Mouse (Mus musculus): Measurements from ENCODE around the gene Gm43517. TPM values are rescaled to one million over a fixed set of nuclear protein-coding genes. Genes with fewer than 3 reads are reported as not detected.

The Gm43517 gene
- polyA plus RNA-seq, 1 experiment from 2014 or later, result not detected

DNA sequence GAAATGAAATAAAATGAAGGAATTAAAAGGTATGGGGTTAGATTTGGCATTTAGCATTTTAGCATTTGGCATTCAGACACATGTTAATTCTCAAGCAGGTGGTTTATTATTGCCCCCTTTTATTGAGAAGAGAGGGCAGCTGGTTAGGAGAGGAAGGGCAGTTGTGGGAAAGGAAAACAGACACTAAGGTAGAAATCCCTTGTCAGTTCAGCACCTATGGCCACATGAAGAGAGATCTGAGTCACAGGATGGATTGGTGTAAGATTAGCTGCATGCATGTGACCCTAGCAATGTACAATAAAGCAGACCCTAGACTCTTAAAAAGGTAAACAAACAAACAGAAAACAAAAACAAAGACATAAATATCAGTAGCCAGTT is 13.2 kb downstream of the Gm43517 start:
- no peak for ATAC-seq (ENCODE audit: low FRiP score, low TSS enrichment)
- Histone ChIP-seq H3K4me3 (ENCODE audit: low read length) (no peak overlapping the region), H3K27me3 (ENCODE audit: control insufficient read depth, insufficient read depth, low read length) (peaks cover 84% of the 10 kb centered on the region), H3K9ac (ENCODE audit: low read depth, low read length) (no peak overlapping the region), H3K36me3 (ENCODE audit: control insufficient read depth, insufficient read depth, low read length) (no peaks in the 10 kb centered on the region), H3K4me2 (replicated peaks; ENCODE audit: low read depth, low read length) (no peak overlapping the region), H3K9me3 (ENCODE audit: control insufficient read depth, low read length) (no peaks in the 10 kb centered on the region), H3K4me1 (ENCODE audit: control insufficient read depth, insufficient read depth, low read length) (no peaks in the 10 kb centered on the region), H3K27ac (ENCODE audit: low read depth, low read length) (no peak overlapping the region)

DNA sequence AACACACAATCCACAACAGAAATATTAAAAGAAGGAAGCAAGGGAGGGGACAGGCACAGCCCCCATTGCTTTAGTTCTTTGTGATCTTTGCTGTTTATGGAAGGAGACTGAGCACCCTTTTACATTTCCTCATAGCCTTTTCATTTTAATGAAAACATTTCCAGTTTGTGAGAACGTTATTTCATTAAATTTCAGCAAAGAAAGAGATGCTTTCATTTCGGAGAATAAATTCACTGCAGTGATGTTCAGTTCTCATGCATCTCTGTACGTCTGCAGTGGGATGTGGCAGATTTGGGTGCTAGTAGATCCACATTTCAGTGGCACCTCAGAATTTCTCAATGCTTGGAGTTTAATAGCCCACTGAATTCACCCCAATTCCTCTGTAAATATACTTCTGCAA is 13.7 kb downstream of the Gm43517 start:
- ATAC-seq (ENCODE audit: low FRiP score, low TSS enrichment), result no peak
- no peak overlapping the region for H3K4me3 ChIP-seq (ENCODE audit: low read length)

DNA sequence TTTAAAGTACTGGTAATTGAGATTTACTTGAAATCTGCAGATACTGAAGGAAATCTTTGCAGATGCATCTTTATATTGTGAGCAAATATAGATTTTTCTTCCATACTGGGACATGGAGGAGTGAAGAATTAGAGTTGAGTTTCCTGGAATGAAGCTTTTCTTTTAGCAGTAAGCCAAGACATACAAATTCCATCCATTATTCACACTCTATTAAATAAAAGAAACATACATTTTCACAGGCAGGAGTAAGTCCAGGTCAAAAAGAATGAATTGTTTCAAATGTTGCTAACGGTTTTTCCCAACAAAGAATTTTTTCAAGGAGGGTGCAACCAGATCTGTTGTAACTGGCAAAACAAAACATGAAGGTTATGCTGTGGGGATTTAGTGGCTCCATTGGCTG is 14.6 kb downstream of the Gm43517 start:
- Histone ChIP-seq H3K27ac (ENCODE audit: low read depth, low read length) (no peak overlapping the region), H3K4me2 (replicated peaks; ENCODE audit: low read depth, low read length) (no peak overlapping the region), H3K4me1 (ENCODE audit: control insufficient read depth, insufficient read depth, low read length) (no peaks in the 10 kb centered on the region), H3K4me3 (ENCODE audit: low read length) (no peak overlapping the region), H3K9me3 (ENCODE audit: control insufficient read depth, low read length) (no peaks in the 10 kb centered on the region), H3K36me3 (ENCODE audit: control insufficient read depth, insufficient read depth, low read length) (no peaks in the 10 kb centered on the region), H3K9ac (ENCODE audit: low read depth, low read length) (no peak overlapping the region), H3K27me3 (ENCODE audit: control insufficient read depth, insufficient read depth, low read length) (peaks cover 86% of the 10 kb centered on the region)
- 5% methylated on average over 1 of the region's 1 CpGs for WGBS
- no peak for ATAC-seq (ENCODE audit: low FRiP score, low TSS enrichment)

More for the DNA sequence above, 13.7 kb downstream of the Gm43517 start:
- Histone ChIP-seq H3K4me2 (replicated peaks; ENCODE audit: low read depth, low read length) (no peak overlapping the region), H3K9ac (ENCODE audit: low read depth, low read length) (no peak overlapping the region), H3K27ac (ENCODE audit: low read depth, low read length) (no peak overlapping the region), H3K9me3 (ENCODE audit: control insufficient read depth, low read length) (no peaks in the 10 kb centered on the region), H3K27me3 (ENCODE audit: control insufficient read depth, insufficient read depth, low read length) (peaks cover 87% of the 10 kb centered on the region), H3K36me3 (ENCODE audit: control insufficient read depth, insufficient read depth, low read length) (no peaks in the 10 kb centered on the region), H3K4me1 (ENCODE audit: control insufficient read depth, insufficient read depth, low read length) (no peaks in the 10 kb centered on the region)
- WGBS, result 14% methylated on average over 3 of the region's 3 CpGs

DNA sequence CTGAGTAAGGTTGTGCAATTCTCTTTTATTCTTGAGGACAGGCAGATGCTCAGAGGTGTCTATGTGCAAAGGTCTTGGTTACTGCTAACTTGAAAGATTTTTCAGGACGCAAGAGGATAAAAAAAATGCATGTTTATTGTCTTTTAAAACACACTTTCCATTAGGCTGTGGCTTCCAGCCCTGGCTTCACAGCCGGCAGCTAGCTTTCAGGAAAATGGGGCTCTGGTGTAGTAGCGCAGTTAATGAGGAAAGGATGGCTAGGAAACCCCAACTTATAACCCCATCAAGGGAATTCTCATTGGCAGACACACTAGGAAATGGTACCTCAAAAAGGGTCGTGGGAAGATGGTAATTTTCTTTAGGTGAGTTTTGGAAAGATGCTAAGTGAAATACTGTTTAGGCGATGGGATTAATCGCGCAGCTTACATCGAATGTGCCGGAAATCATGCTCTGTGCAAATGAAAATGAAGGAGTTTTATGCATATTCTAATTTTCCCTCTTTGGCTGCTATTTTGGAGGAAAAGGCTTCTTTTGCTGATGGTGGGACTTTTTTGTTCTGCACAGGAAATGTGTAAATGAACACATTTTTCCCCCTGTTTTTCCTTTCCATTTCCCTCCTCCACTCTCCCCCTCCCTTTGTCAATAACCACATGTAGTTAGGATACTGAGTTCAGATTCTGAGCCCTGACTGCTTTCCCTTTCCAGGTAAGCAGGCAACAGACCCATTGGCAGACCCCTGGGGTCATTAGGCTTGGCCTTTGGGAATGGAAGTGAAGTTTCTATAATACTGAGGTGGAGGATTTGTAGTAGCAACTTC is 15.3 kb downstream of the Gm43517 start:
- ATAC-seq (ENCODE audit: low FRiP score, low TSS enrichment), result no peak
- Histone ChIP-seq H3K27me3 (ENCODE audit: control insufficient read depth, insufficient read depth, low read length) (peaks cover 85% of the 10 kb centered on the region), H3K4me2 (replicated peaks; ENCODE audit: low read depth, low read length) (no peak overlapping the region), H3K9me3 (ENCODE audit: control insufficient read depth, low read length) (no peaks in the 10 kb centered on the region), H3K27ac (ENCODE audit: low read depth, low read length) (no peak overlapping the region), H3K36me3 (ENCODE audit: control insufficient read depth, insufficient read depth, low read length) (no peaks in the 10 kb centered on the region), H3K4me3 (ENCODE audit: low read length) (no peak overlapping the region), H3K4me1 (ENCODE audit: control insufficient read depth, insufficient read depth, low read length) (no peaks in the 10 kb centered on the region), H3K9ac (ENCODE audit: low read depth, low read length) (no peak overlapping the region)
- WGBS, result 2% methylated on average over 9 of the region's 9 CpGs

DNA sequence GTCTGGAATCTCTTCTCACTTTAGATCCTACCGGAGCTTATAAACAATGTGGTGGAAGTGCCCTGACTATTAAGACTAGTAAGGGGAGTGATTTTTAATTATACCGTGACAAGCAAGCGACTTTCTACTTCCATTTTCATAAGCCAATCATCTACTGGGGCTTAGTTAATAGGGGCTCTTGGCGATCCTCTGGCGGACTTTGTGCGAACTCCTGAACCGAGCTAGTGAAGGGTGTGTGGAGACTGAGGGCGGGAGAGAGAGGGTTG is 15.8 kb downstream of the Gm43517 start:
- Histone ChIP-seq H3K4me2 (replicated peaks; ENCODE audit: low read depth, low read length) (peak overlapping the region; percentile 42), H3K9me3 (ENCODE audit: control insufficient read depth, low read length) (no peaks in the 10 kb centered on the region), H3K4me3 (ENCODE audit: low read length) (peak overlapping the region; percentile 40), H3K36me3 (ENCODE audit: control insufficient read depth, insufficient read depth, low read length) (no peaks in the 10 kb centered on the region), H3K9ac (ENCODE audit: low read depth, low read length) (no peak overlapping the region), H3K27ac (ENCODE audit: low read depth, low read length) (no peak overlapping the region), H3K27me3 (ENCODE audit: control insufficient read depth, insufficient read depth, low read length) (peaks cover 82% of the 10 kb centered on the region), H3K4me1 (ENCODE audit: control insufficient read depth, insufficient read depth, low read length) (no peaks in the 10 kb centered on the region)
- peak; percentile 76; the same call in 1 of the 2 replicates for ATAC-seq (ENCODE audit: low FRiP score, low TSS enrichment)
- WGBS, result 0% methylated on average over 8 of the region's 8 CpGs

DNA sequence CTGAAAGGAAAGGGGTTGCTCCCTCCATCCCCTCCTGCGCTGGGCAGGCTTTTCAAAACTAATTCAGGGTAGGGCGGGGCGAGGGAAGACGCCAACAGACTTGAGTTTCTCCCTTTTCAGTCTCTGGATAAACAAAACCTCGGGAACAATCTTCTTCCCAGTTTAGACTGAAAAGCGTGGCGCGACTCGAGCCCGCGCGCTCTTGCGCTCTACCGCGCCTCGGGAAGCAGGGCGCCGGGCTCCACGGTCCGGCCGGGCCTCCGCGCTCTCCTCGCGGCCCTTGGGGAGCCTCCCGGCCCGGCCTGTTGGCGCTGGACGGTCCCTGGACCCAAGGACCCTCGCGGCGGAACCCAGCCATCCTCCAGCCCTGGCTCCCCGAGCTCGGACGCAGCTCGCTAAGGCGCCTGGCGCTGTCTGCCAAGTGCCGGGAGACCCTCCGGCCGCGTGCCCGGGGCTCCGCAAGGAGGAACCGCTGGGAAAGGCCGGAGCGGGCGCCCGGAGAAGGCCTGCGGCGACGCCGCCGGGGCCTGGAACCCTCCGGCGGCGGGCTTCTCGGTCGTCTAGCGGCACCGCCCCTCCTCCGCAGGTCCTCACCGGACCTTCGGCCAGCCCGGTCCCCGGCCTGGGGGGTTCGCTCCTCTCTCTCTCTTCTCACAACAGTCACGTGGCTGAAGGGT is 16.3 kb downstream of the Gm43517 start:
- peak; percentile 89 for ATAC-seq (ENCODE audit: low FRiP score, low TSS enrichment)
- H3K27ac ChIP-seq (ENCODE audit: low read depth, low read length), result no peak overlapping the region
- no peaks in the 10 kb centered on the region for H3K9me3 ChIP-seq (ENCODE audit: control insufficient read depth, low read length)
- peak overlapping the region; percentile 40 for H3K4me3 ChIP-seq (ENCODE audit: low read length)
- peaks cover 78% of the 10 kb centered on the region for H3K27me3 ChIP-seq (ENCODE audit: control insufficient read depth, insufficient read depth, low read length)
- H3K9ac ChIP-seq (ENCODE audit: low read depth, low read length), result peak overlapping the region; percentile 45; the same call in 1 of the 2 replicates
- H3K4me1 ChIP-seq (ENCODE audit: control insufficient read depth, insufficient read depth, low read length), result no peaks in the 10 kb centered on the region
- no peaks in the 10 kb centered on the region for H3K36me3 ChIP-seq (ENCODE audit: control insufficient read depth, insufficient read depth, low read length)
- H3K4me2 ChIP-seq (replicated peaks; ENCODE audit: low read depth, low read length), result peak overlapping the region; percentile 42
- under 1% methylated on average over 68 of the region's 68 CpGs for WGBS

DNA sequence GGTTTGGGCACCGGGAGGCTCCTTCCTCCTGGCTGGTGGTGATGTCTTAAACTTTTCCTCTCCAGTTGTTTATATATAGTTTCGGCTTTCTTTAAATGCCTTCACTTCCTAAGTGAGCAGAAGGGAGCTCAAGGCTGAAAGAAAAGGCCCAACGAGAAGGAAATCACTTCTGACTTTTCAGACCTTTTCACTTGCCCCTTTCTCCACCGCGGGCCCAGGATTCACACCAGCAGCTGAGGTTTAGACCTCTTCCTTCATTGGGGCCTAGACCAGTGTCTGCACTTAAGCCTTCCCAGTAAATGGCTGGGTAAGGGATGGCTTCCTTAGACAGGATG is 16.8 kb downstream of the Gm43517 start:
- Histone ChIP-seq H3K27ac (ENCODE audit: low read depth, low read length) (no peak overlapping the region), H3K4me1 (ENCODE audit: control insufficient read depth, insufficient read depth, low read length) (no peaks in the 10 kb centered on the region), H3K27me3 (ENCODE audit: control insufficient read depth, insufficient read depth, low read length) (peaks cover 76% of the 10 kb centered on the region), H3K4me2 (replicated peaks; ENCODE audit: low read depth, low read length) (peak overlapping the region; percentile 42), H3K36me3 (ENCODE audit: control insufficient read depth, insufficient read depth, low read length) (no peaks in the 10 kb centered on the region), H3K4me3 (ENCODE audit: low read length) (peak overlapping the region; percentile 40), H3K9me3 (ENCODE audit: control insufficient read depth, low read length) (no peaks in the 10 kb centered on the region), H3K9ac (ENCODE audit: low read depth, low read length) (no peak overlapping the region)
- no peak for ATAC-seq (ENCODE audit: low FRiP score, low TSS enrichment)
- WGBS, result 0% methylated on average over 5 of the region's 5 CpGs

DNA sequence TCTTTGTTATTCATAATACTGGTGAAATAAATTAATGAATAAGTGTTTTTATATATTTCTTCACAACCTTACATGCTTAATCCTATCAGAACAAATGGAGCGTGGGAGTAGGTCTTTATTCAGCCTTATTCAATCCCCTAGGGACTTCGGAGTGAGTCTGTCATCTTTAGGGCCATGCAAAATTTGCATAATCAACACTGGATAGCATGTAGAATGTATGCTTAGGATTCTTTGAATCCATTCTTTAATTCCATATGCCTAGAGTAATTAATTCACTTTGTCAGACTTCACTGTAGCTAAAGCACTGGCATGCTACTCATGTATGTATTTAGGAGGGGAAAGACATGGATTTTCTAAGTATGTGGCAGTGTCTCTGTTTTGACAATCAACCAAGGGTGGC is 24.9 kb downstream of the Gm43517 start:
- Histone ChIP-seq H3K4me2 (replicated peaks; ENCODE audit: low read depth, low read length) (no peak overlapping the region), H3K9ac (ENCODE audit: low read depth, low read length) (no peak overlapping the region), H3K4me1 (ENCODE audit: control insufficient read depth, insufficient read depth, low read length) (no peaks in the 10 kb centered on the region), H3K27ac (ENCODE audit: low read depth, low read length) (no peak overlapping the region), H3K4me3 (ENCODE audit: low read length) (no peak overlapping the region), H3K9me3 (ENCODE audit: control insufficient read depth, low read length) (no peaks in the 10 kb centered on the region), H3K27me3 (ENCODE audit: control insufficient read depth, insufficient read depth, low read length) (peaks cover 15% of the 10 kb centered on the region; the same call in 1 of the 2 replicates), H3K36me3 (ENCODE audit: control insufficient read depth, insufficient read depth, low read length) (no peaks in the 10 kb centered on the region)
- ATAC-seq (ENCODE audit: low FRiP score, low TSS enrichment), result no peak
- WGBS, result 81% methylated on average over 2 of the region's 2 CpGs

DNA sequence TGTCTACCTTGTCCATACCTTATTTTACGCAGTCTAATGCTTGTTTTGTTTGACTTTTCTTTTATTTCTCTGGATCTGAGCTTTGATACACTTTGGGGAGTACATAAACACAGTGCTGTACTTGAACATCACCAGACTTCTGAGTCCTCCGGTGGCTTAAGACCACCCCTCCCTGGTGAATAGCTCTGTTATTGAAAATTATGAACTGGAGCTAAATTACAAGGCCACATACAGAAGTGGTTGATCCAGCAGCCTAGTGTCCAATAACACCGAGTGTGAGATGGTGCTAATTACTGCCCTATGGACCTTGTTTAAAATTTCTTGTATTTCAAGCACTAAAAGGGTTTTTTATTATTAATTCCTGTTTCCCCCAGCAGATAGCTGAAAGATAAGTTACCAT is 33.0 kb downstream of the Gm43517 start:
- 74% methylated on average over 3 of the region's 3 CpGs for WGBS
- Histone ChIP-seq H3K9me3 (ENCODE audit: control insufficient read depth, low read length) (no peaks in the 10 kb centered on the region), H3K4me1 (ENCODE audit: control insufficient read depth, insufficient read depth, low read length) (no peaks in the 10 kb centered on the region), H3K27ac (ENCODE audit: low read depth, low read length) (no peak overlapping the region), H3K36me3 (ENCODE audit: control insufficient read depth, insufficient read depth, low read length) (no peaks in the 10 kb centered on the region), H3K27me3 (ENCODE audit: control insufficient read depth, insufficient read depth, low read length) (no peaks in the 10 kb centered on the region), H3K4me2 (replicated peaks; ENCODE audit: low read depth, low read length) (no peak overlapping the region), H3K4me3 (ENCODE audit: low read length) (no peak overlapping the region), H3K9ac (ENCODE audit: low read depth, low read length) (no peak overlapping the region)
- ATAC-seq (ENCODE audit: low FRiP score, low TSS enrichment), result no peak
